ENCODE assay signal across 17 mouse cellular contexts in the genomic region with DNA sequence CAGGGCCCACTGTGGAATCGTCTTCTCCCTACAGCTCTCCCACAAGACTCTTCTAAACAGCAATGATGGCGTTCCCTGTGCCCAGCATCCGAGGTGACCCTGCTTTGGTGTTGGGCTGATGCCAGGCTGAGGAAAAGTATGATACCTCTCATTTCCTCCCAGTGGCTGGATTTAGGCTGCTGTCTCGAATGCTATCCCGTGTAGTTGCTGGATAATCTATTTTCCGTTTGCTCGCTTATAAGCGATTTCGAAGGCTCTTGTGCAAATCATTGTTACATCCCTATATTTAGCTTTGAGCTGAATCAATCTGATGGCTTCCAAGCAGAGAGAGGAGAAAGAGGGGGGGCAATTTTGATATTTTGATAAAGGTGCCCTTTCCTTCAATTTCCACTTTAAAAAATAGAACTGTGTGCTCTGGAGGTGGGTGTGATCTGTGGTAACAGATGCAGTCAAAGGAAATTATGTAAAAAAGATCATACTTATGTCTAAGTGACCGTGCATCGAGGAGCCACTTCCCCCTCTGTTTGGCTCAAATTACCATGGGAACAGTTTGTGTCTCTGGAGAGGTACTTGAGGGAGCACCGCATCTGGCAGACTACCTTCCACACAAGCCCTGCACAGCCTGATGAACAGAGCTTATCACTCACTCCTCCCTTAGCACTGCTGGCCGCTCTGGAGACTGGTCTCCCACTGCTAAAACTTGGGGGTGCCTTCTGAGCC.
DNase-seq lines count a peak whose midpoint lies in the region; ATAC-seq and TF ChIP-seq lines count a peak whose summit lies in the region.
"Had no signal": no experiment of that assay in that cellular context is flagged by ENCODE, and none has a peak within 500 bp of the region (broad histone marks: within the 10 kb centered on the region; RNA-seq: fewer than 3 reads in every experiment).

No protein-coding gene starts in this region.

- 81% methylated on average over 13 of the region's 13 CpGs for WGBS in forebrain, embryonic 14.5 days
- 76% methylated on average over 13 of the region's 13 CpGs for WGBS in forebrain, embryonic 16.5 days
- 66% methylated on average over 13 of the region's 13 CpGs for WGBS in stomach, postnatal 0 days

- TF ChIP-seq EP300 in stomach, postnatal 0 days (optimal IDR thresholded peaks at IDR 0.05) = no peak

- H3K27me3 ChIP-seq in forebrain, embryonic 14.5 days (replicated peaks; ENCODE audit: control insufficient read depth, insufficient read depth, low read length) = no peaks in the 10 kb centered on the region
- no peaks in the 10 kb centered on the region for H3K27me3 ChIP-seq in forebrain, embryonic 16.5 days (replicated peaks; ENCODE audit: control insufficient read depth, insufficient read depth, low read length)
- H3K27me3 ChIP-seq in stomach, postnatal 0 days (ENCODE audit: control insufficient read depth, insufficient read depth, low read length) = no peaks in the 10 kb centered on the region
- H3K27me3 ChIP-seq: heart, embryonic 12.5 days; hindbrain, embryonic 15.5 days; liver, embryonic 13.5 days; Patski had no signal

- H3K27ac ChIP-seq in forebrain, embryonic 14.5 days (ENCODE audit: low read depth, low read length) = no peak overlapping the region
- no peak overlapping the region for H3K27ac ChIP-seq in forebrain, embryonic 16.5 days (ENCODE audit: low read length)
- H3K27ac ChIP-seq in stomach, postnatal 0 days (replicated peaks) = no peak overlapping the region
- H3K27ac ChIP-seq: gastrocnemius, adult 2 months; hindbrain, embryonic 15.5 days; liver, embryonic 13.5 days had no signal

- no peak overlapping the region for H3K4me2 ChIP-seq in forebrain, embryonic 14.5 days (ENCODE audit: low read length)
- H3K4me2 ChIP-seq in forebrain, embryonic 16.5 days (ENCODE audit: low read length) = no peak overlapping the region
- H3K4me2 ChIP-seq in stomach, postnatal 0 days (replicated peaks; ENCODE audit: low read depth) = no peak overlapping the region
- H3K4me2 ChIP-seq: heart, embryonic 12.5 days; hindbrain, embryonic 15.5 days; liver, embryonic 13.5 days had no signal

- ATAC-seq in forebrain, embryonic 14.5 days = no peak
- ATAC-seq in forebrain, embryonic 16.5 days = no peak
- 0 out of 2 replicates have a peak, but pooled peaks have one; percentile 15 for ATAC-seq in common myeloid progenitor, adult 5-6 weeks (replicated peaks; ENCODE audit: low read depth, poor library complexity, severe bottlenecking)
- no peak for ATAC-seq in stomach, postnatal 0 days (ENCODE audit: low FRiP score, low TSS enrichment)
- ATAC-seq: Patski had no signal

- peak; percentile 15 for DNase-seq in forebrain, embryonic 14.5 days (ENCODE audit: low spot score)
- DNase-seq in layer of hippocampus, adult 8-10 months (ENCODE audit: low spot score in 2 of 2) = peak; percentile 34 to 48
- no peak for DNase-seq in layer of hippocampus, postnatal 14 days (ENCODE audit: low spot score in 2 of 2)
- DNase-seq in left cerebral cortex, postnatal 14 days (ENCODE audit: low spot score in 2 of 2) = peak; percentile 40 to 64
- DNase-seq in stomach, postnatal 0 days (ENCODE audit: low spot score) = no peak
- no peak for DNase-seq in adrenal gland, adult 18-20 months (ENCODE audit: low spot score in 2 of 2)
- DNase-seq: cerebellum, adult 9-10 months; gastrocnemius, adult 2 months; liver, embryonic 13.5 days; lung, postnatal 10 days; retina, postnatal 1 day; thymus, adult 2 months had no signal

- H3K4me1 ChIP-seq in forebrain, embryonic 14.5 days (ENCODE audit: control insufficient read depth, insufficient read depth, low read length) = no peaks in the 10 kb centered on the region
- H3K4me1 ChIP-seq in forebrain, embryonic 16.5 days (replicated peaks; ENCODE audit: control insufficient read depth, insufficient read depth, low read length) = no peaks in the 10 kb centered on the region
- no peaks in the 10 kb centered on the region for H3K4me1 ChIP-seq in stomach, postnatal 0 days (replicated peaks; ENCODE audit: control insufficient read depth, insufficient read depth)
- H3K4me1 ChIP-seq: heart, embryonic 12.5 days; hindbrain, embryonic 15.5 days had no signal

- H3K9ac ChIP-seq in forebrain, embryonic 14.5 days (ENCODE audit: low read length) = no peak overlapping the region
- no peak overlapping the region for H3K9ac ChIP-seq in forebrain, embryonic 16.5 days (replicated peaks; ENCODE audit: low read depth, low read length)
- H3K9ac ChIP-seq in stomach, postnatal 0 days (ENCODE audit: low read length) = no peak overlapping the region
- H3K9ac ChIP-seq: heart, embryonic 12.5 days; hindbrain, embryonic 15.5 days; liver, embryonic 13.5 days had no signal

- H3K9me3 ChIP-seq in forebrain, embryonic 14.5 days (replicated peaks; ENCODE audit: control insufficient read depth, low read length) = no peaks in the 10 kb centered on the region
- no peaks in the 10 kb centered on the region for H3K9me3 ChIP-seq in forebrain, embryonic 16.5 days (ENCODE audit: control insufficient read depth, low read length)
- H3K9me3 ChIP-seq in stomach, postnatal 0 days (ENCODE audit: control insufficient read depth, low read length) = no peaks in the 10 kb centered on the region
- H3K9me3 ChIP-seq: heart, embryonic 12.5 days; hindbrain, embryonic 15.5 days; liver, embryonic 13.5 days had no signal

- no peaks in the 10 kb centered on the region for H3K36me3 ChIP-seq in forebrain, embryonic 14.5 days (ENCODE audit: control insufficient read depth, insufficient read depth, low read length)
- no peaks in the 10 kb centered on the region for H3K36me3 ChIP-seq in forebrain, embryonic 16.5 days (ENCODE audit: control insufficient read depth, insufficient read depth)
- H3K36me3 ChIP-seq in stomach, postnatal 0 days (ENCODE audit: control insufficient read depth, insufficient read depth, low read length) = no peaks in the 10 kb centered on the region
- H3K36me3 ChIP-seq: heart, embryonic 12.5 days; hindbrain, embryonic 15.5 days; liver, embryonic 13.5 days had no signal

- intact Hi-C loops in left cerebral cortex, postnatal 14 days (cut with DNase I) = no loop called here

- no peak for TF ChIP-seq CTCF in stomach, postnatal 0 days (IDR thresholded peaks at IDR 0.05; ENCODE audit: low read depth)

- H3K4me3 ChIP-seq in forebrain, embryonic 14.5 days (ENCODE audit: low read depth, low read length) = no peak overlapping the region
- H3K4me3 ChIP-seq in forebrain, embryonic 16.5 days (replicated peaks; ENCODE audit: low read length) = no peak overlapping the region
- no peak overlapping the region for H3K4me3 ChIP-seq in stomach, postnatal 0 days (ENCODE audit: low read depth, low read length)
- H3K4me3 ChIP-seq: gastrocnemius, adult 2 months; heart, embryonic 12.5 days; hindbrain, embryonic 15.5 days; liver, embryonic 13.5 days had no signal

Comparison
In these comparisons a context has a peak if more than half of its experiments do, and no peak if none do; other contexts are left out.
1. DNase-seq: peak in forebrain, embryonic 14.5 days (single experiment), layer of hippocampus, adult 8-10 months (2 of 2) and left cerebral cortex, postnatal 14 days (2 of 2); none in layer of hippocampus, postnatal 14 days (0 of 2), stomach, postnatal 0 days (single experiment) and adrenal gland, adult 18-20 months (0 of 2).